Mouse (Mus musculus) neural tube, embryonic 15.5 days (tissue): ENCODE results near the gene Cblc. TPM values are rescaled to one million over a fixed set of nuclear protein-coding genes. Genes with fewer than 3 reads are reported as not detected.

Source experiments
- ATAC-seq: fragments of 200-750 bp; cut with Nextera tagmentation; 2 replicates; pipeline ENCODE4 v1.8.0; 2017; ENCODE audit warnings: mild to moderate bottlenecking, moderate TSS enrichment, moderate library complexity; ENCODE audit not compliant: low FRiP score
- H3K27ac ChIP-seq: fragments of 300-500 bp; sonication (generic); replicated peaks from 2 replicates; pipeline ENCODE4 v1.5.1; 2015; ENCODE audit warnings: mild to moderate bottlenecking, inconsistent platforms
- H3K27me3 ChIP-seq: fragments of 300-500 bp; sonication (generic); replicated peaks from 2 replicates; pipeline ENCODE4 v1.6.1; 2015; ENCODE audit warnings: inconsistent platforms
- H3K36me3 ChIP-seq: fragments of 300-500 bp; sonication (generic); 2 replicates; pipeline ENCODE4 v1.6.1; 2015; ENCODE audit warnings: inconsistent platforms
- H3K4me1 ChIP-seq: fragments of 300-500 bp; sonication (generic); 2 replicates; pipeline ENCODE4 v1.6.1; 2015; ENCODE audit warnings: inconsistent platforms
- H3K4me2 ChIP-seq: fragments of 300-500 bp; sonication (generic); 2 replicates; pipeline ENCODE4 v1.6.1; 2015; ENCODE audit warnings: inconsistent platforms, mild to moderate bottlenecking, moderate library complexity
- H3K4me3 ChIP-seq: fragments of 300-500 bp; sonication (generic); replicated peaks from 2 replicates; pipeline ENCODE4 v1.5.1; 2015; ENCODE audit warnings: mild to moderate bottlenecking, inconsistent platforms
- H3K9ac ChIP-seq: fragments of 300-500 bp; sonication (generic); replicated peaks from 2 replicates; pipeline ENCODE4 v1.6.1; 2015; ENCODE audit warnings: mild to moderate bottlenecking, inconsistent platforms
- H3K9me3 ChIP-seq: fragments of 300-500 bp; sonication (generic); replicated peaks from 2 replicates; pipeline ENCODE4 v1.6.1; 2016; ENCODE audit warnings: inconsistent platforms
- WGBS: fragments of 180-500 bp; shearing (Covaris S2); methylation state at CpG from one replicate; pipeline ENCODE4 v1.1.7; 2015; ENCODE audit warnings: mixed read lengths; 5-methylcytosine and 5-hydroxymethylcytosine counted together
- polyA plus RNA-seq: library from polyadenylated mRNA; unstranded; fragments of >200 nt; fragmentation: Nextera tagmentation; extraction: Ambion mirVana; gene quantifications from 2 replicates; pipeline ENCODE4 v1.2.1, GENCODE M21; 2015

Gene Cblc
- 0.69 and 2.2 TPM in 2 replicates for polyA plus RNA-seq

DNA sequence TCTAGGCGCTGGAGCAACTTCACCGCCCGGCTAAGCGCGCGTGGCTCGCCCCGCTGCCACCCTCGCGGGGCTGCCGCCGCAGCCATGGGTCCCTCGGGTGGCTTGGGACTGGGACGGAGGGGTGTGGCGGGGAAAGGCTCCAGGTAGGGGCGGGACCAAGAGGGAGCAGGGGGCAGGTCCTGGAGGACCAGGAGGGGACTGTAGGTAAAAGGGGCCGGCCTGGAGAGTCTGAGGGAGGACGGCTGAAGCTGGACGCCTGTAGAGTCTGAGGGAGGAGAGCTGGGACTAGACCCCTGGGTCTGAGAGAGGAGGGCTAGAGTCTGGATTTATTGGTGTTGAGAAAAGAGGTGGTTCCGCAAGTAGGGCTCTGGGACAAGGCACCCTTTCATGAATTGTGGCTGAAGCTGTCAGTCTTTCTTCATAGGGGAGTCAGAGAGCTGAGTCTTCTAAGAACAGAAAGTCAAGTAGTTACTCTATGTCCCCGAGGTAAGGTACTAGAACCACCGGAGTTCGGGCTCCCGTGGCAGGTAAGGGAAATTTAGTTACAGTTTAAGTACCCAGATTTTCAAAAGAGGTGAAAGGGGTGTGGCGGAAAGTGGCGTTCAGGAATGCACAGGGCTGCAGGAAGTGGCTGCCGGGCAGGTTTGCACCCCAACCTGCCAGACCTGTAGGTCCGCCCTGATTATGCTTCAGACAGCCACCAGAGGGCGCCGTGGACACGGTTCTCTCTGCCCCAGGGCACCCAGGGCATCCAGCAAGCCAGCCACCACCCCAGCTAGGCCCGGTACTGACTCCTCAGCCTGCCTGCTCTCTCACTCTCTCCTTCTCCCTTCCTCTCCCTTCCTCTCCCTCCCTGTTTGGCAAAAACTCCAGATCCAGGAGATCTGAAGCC is at the start of gene Cblc:
Gene Cblc, minus strand, starts transcription at position 113 of the 892 bp plus-strand sequence.
- Histone ChIP-seq H3K27me3 (peaks cover 34% of the 10 kb centered on the region), H3K9me3 (no peaks in the 10 kb centered on the region), H3K4me2 (peak within 1 kb of the TSS; percentile 19), H3K9ac (no peak within 1 kb of the TSS), H3K4me3 (peak within 1 kb of the TSS; percentile 16), H3K36me3 (no peaks in the 10 kb centered on the region), H3K4me1 (peaks cover 9% of the 10 kb centered on the region; the same call in 1 of the 2 replicates), H3K27ac (no peak within 1 kb of the TSS)
- no peak for ATAC-seq
- 3% methylated on average over 32 of the region's 32 CpGs for WGBS

- Histone ChIP-seq H3K27me3 (peaks cover 37% of the 10 kb centered on the region), H3K4me1 (peaks cover 3% of the 10 kb centered on the region; the same call in 1 of the 2 replicates), H3K4me2 (no peak overlapping the region), H3K36me3 (no peaks in the 10 kb centered on the region), H3K4me3 (no peak overlapping the region), H3K27ac (no peak overlapping the region), H3K9ac (no peak overlapping the region), H3K9me3 (no peaks in the 10 kb centered on the region)
- WGBS = 66% methylated on average over 15 of the region's 15 CpGs
- ATAC-seq = no peak
Observed at GRCm38 (mm10) chr7:19844521-19845171, 48.0 kb upstream of the Cblc start.

DNA sequence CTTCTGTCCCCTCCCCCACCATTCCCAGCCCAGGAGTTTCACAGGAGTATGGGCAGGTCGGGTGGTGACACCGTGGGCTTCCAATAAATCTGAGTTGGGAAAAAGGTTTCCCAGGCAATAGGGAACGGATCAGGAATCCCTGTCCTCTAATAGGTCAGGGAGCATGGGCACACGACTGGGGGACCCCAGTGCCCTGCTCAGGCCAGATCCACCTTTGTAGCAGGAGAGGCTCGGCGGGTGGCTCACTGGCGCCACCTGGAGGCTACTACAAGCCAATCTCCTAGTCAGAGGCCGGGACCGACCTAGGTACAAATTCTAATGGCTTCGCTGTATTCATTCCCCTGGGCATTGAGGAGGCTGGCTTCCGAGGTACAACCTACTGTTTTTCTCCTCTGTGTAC is 47.0 kb upstream of the Cblc start:
- Histone ChIP-seq H3K4me1 (peaks cover 3% of the 10 kb centered on the region; the same call in 1 of the 2 replicates), H3K36me3 (no peaks in the 10 kb centered on the region), H3K27me3 (peaks cover 37% of the 10 kb centered on the region), H3K27ac (no peak overlapping the region), H3K9ac (no peak overlapping the region), H3K4me3 (no peak overlapping the region), H3K4me2 (peak overlapping the region; percentile 24; the same call in 1 of the 2 replicates), H3K9me3 (no peaks in the 10 kb centered on the region)
- peak; percentile 73; the same call in 1 of the 2 replicates for ATAC-seq
- WGBS = 4% methylated on average over 11 of the region's 11 CpGs

- H3K9ac ChIP-seq = no peak overlapping the region
- H3K27ac ChIP-seq = no peak overlapping the region
- WGBS = 33% methylated on average over 19 of the region's 19 CpGs
- H3K27me3 ChIP-seq = peaks cover 37% of the 10 kb centered on the region
- no peaks in the 10 kb centered on the region for H3K9me3 ChIP-seq
- no peak overlapping the region for H3K4me2 ChIP-seq
- H3K4me1 ChIP-seq = peaks cover 3% of the 10 kb centered on the region; the same call in 1 of the 2 replicates
- no peaks in the 10 kb centered on the region for H3K36me3 ChIP-seq
- ATAC-seq = no peak
- H3K4me3 ChIP-seq = no peak overlapping the region
Observed at GRCm38 (mm10) chr7:19842885-19843504, 46.4 kb upstream of the Cblc start.

DNA sequence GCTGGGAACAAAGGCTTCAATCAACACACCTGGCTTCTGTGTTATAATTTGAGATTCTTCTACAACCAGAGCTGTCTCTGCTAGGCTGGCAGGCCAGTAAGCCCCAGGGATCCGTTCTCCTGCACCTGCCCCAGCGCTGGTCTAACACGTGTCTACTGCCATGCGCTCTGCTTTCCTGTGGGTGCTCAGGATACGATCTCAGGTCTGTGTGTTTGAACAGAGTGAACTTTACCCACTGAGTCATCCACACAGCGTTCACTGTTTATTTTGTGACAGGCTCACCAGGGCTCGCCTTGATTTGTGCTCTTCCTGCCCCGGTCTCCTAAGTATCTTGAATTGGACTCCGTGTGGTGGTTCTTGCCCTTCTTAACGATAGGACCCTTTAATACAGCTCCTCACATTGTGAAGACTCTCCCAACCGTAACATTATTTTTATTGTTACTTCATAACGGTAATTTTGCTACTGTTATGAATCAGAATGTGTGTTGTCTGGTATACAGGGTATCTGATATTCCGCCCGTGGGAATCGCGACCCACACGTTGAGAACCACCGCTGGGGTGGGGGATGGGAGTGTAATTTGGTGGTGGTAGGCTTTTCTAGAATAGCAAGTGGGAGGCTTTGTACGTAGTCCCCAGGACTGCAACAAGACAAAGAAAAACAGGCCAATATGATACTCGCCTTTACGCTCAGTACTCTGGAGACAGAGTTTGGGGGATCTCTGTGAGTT is 45.2 kb upstream of the Cblc start:
- Histone ChIP-seq H3K27ac (no peak overlapping the region), H3K9me3 (no peaks in the 10 kb centered on the region), H3K9ac (no peak overlapping the region), H3K4me1 (peaks cover 3% of the 10 kb centered on the region; the same call in 1 of the 2 replicates), H3K27me3 (peaks cover 33% of the 10 kb centered on the region), H3K36me3 (no peaks in the 10 kb centered on the region), H3K4me3 (no peak overlapping the region), H3K4me2 (no peak overlapping the region)
- no peak for ATAC-seq
- WGBS = 75% methylated on average over 21 of the region's 21 CpGs

GRCm38 (mm10) chr7:19840936-19841335 is 44.3 kb upstream of the Cblc start:
- Histone ChIP-seq H3K4me2 (no peak overlapping the region), H3K9me3 (no peaks in the 10 kb centered on the region), H3K27me3 (peaks cover 28% of the 10 kb centered on the region), H3K27ac (no peak overlapping the region), H3K4me1 (peaks cover 3% of the 10 kb centered on the region; the same call in 1 of the 2 replicates), H3K36me3 (no peaks in the 10 kb centered on the region), H3K9ac (no peak overlapping the region), H3K4me3 (no peak overlapping the region)
- 88% methylated on average over 3 of the region's 3 CpGs for WGBS
- no peak for ATAC-seq

DNA sequence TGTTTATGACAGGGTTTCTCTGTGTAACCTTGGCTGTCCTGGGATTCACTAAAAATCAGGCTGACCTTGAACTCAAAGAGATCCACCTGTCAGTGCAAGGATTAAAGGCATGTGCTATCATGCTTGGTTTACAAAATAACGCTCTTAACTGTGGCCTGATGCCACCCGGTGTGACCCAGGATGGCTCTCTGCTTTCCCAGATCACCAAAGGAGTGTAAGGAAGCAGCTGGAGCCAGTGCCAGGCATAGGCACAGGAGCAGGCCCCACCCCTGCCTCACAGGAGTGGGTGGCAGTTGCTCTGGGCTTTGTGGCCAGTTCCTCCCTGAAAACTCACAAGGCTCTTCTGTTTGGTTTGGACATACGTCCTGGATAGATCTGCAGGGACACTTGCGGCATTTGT is 43.8 kb upstream of the Cblc start:
- no peaks in the 10 kb centered on the region for H3K36me3 ChIP-seq
- WGBS = 88% methylated on average over 4 of the region's 4 CpGs
- no peak overlapping the region for H3K4me3 ChIP-seq

GRCm38 (mm10) chr7:19836843-19837242 is 40.2 kb upstream of the Cblc start:
- 63% methylated on average over 3 of the region's 3 CpGs for WGBS
- Histone ChIP-seq H3K9me3 (no peaks in the 10 kb centered on the region), H3K4me3 (no peak overlapping the region), H3K9ac (no peak overlapping the region), H3K36me3 (no peaks in the 10 kb centered on the region), H3K4me2 (no peak overlapping the region), H3K4me1 (no peaks in the 10 kb centered on the region), H3K27me3 (no peaks in the 10 kb centered on the region), H3K27ac (no peak overlapping the region)
- ATAC-seq = no peak

More for the DNA sequence above, 43.8 kb upstream of the Cblc start:
- H3K27me3 ChIP-seq = peaks cover 27% of the 10 kb centered on the region
- peaks cover 3% of the 10 kb centered on the region; the same call in 1 of the 2 replicates for H3K4me1 ChIP-seq
- no peak overlapping the region for H3K27ac ChIP-seq
- no peak for ATAC-seq
- no peak overlapping the region for H3K9ac ChIP-seq
- no peak overlapping the region for H3K4me2 ChIP-seq
- no peaks in the 10 kb centered on the region for H3K9me3 ChIP-seq

DNA sequence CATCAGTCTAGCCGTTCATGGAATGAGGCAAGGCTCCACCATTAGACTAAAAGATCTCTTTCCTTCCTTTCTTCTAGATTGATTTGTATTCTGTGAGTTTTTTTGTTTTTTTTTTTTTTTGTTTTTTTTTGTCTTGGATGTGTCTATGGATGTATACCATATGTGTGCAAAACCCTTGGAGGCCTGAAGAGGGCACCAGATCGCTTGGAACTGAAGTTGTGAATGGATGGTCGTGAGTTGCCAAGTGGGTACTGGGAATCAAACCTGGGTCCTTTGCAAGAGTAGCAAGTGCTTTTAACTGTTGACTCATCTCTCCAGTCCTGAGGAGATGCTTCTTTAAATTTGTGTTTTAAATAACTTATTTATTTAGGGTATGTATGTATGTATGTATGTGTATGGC is 37.4 kb upstream of the Cblc start:
- Histone ChIP-seq H3K36me3 (no peaks in the 10 kb centered on the region), H3K9me3 (no peaks in the 10 kb centered on the region), H3K27me3 (no peaks in the 10 kb centered on the region), H3K27ac (no peak overlapping the region), H3K4me2 (no peak overlapping the region), H3K9ac (no peak overlapping the region), H3K4me1 (no peaks in the 10 kb centered on the region), H3K4me3 (no peak overlapping the region)
- no peak for ATAC-seq
- WGBS = 72% methylated on average over 3 of the region's 3 CpGs

GRCm38 (mm10) chr7:19831837-19832236 is 35.2 kb upstream of the Cblc start:
- Histone ChIP-seq H3K36me3 (no peaks in the 10 kb centered on the region), H3K9ac (no peak overlapping the region), H3K9me3 (no peaks in the 10 kb centered on the region), H3K27me3 (no peaks in the 10 kb centered on the region), H3K4me1 (no peaks in the 10 kb centered on the region), H3K27ac (no peak overlapping the region), H3K4me2 (no peak overlapping the region), H3K4me3 (no peak overlapping the region)
- ATAC-seq = no peak
- WGBS = 62% methylated on average over 9 of the region's 9 CpGs

GRCm38 (mm10) chr7:19830682-19831156 is 34.1 kb upstream of the Cblc start:
- no peaks in the 10 kb centered on the region for H3K36me3 ChIP-seq
- no peak; the same call in 1 of the 2 replicates for ATAC-seq
- H3K27ac ChIP-seq = no peak overlapping the region
- H3K4me3 ChIP-seq = no peak overlapping the region
- H3K4me2 ChIP-seq = 0 out of 2 replicates have a peak overlapping the region, but pooled peaks have one; percentile 19
- no peaks in the 10 kb centered on the region for H3K27me3 ChIP-seq
- no peak overlapping the region for H3K9ac ChIP-seq
- no peaks in the 10 kb centered on the region for H3K9me3 ChIP-seq
- H3K4me1 ChIP-seq = no peaks in the 10 kb centered on the region
- 38% methylated on average over 13 of the region's 13 CpGs for WGBS
